Mouse (Mus musculus): Measurements from ENCODE around the gene Banp.

GRCm38 (mm10) chr8:121905864-121906263 is 43.7 kb upstream of the Banp start:
- TF ChIP-seq CTCF (conservative IDR thresholded peaks at IDR 0.05 in 1 of 2, IDR thresholded peaks at IDR 0.05 in 1 of 2; ENCODE audit: low read depth in 2 of 2, low read length in 2 of 2), result no peak
- TF ChIP-seq RAD21 (IDR thresholded peaks at IDR 0.05; ENCODE audit: low read depth, low read length), result no peak
- no peak for TF ChIP-seq ZKSCAN1 (IDR thresholded peaks at IDR 0.05; ENCODE audit: borderline replicate concordance, low read depth, low read length)
